Mouse (Mus musculus): ENCODE data around the gene Selenos.

Gene Selenos

GRCm38 (mm10) chr7:66118796-66119195, 39.3 kb downstream of the Selenos start:
- DNase-seq (ENCODE audit: low spot score): no peak

GRCm38 (mm10) chr7:66120139-66120538, 40.7 kb downstream of the Selenos start:
- no peak for DNase-seq (ENCODE audit: low spot score)

DNA sequence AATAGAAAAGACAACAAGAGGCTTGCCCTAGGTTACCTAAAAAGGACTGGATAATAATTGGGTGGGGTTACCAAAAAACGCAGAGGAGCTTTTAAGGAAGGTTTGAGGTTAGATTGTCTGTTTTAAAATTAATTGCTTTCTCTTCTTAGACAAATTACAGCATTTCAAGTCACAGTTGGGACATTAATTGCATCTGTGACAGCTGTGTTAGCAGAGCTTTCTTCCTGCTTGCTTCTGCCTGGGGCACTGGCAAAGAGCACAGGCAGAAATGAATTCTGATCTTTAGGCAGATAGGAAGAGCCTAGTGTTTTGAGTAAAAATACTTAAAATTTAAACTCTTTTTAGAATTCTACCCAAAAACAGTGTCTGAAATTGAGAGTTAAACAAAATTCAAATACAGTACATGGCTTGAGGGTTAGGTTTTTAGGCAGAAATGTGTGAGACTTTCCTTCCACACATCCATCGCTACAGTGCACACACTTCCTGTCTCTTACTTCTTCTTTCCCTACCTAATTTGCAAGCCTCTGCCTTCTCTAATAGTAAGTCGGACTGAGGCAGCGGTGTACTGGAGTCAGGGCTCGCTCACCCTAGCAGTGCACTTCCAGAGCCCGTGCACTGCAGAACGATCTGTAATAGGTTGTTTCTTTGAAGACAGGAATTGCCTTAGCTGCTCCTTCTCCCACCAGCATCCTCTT, 41.4 kb downstream of the Selenos start:
- no peak for DNase-seq (ENCODE audit: low spot score)

DNA sequence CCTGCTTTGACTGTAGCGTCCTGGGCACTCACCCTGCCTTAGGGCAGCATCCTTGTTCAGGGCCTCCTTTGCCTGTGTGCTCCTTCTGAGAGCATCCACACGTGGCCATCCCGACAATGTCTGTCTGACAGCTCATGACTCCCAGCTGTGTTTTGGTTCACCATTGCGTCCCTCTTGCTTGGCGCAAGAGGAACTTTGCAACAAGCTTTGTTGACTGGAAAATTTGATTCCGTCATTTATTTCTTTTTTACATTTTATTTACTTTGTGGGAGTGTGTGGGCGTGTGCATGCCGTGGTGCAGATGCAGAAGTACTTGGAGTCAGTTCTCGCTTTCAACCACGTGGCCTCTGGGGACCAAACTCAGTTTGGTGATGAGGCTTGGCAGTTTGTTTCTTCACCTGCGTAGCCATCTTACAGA, 45.1 kb downstream of the Selenos start:
- DNase-seq (ENCODE audit: low spot score): no peak

GRCm38 (mm10) chr7:66125368-66125767, 45.9 kb downstream of the Selenos start:
- DNase-seq (ENCODE audit: low spot score): no peak

DNA sequence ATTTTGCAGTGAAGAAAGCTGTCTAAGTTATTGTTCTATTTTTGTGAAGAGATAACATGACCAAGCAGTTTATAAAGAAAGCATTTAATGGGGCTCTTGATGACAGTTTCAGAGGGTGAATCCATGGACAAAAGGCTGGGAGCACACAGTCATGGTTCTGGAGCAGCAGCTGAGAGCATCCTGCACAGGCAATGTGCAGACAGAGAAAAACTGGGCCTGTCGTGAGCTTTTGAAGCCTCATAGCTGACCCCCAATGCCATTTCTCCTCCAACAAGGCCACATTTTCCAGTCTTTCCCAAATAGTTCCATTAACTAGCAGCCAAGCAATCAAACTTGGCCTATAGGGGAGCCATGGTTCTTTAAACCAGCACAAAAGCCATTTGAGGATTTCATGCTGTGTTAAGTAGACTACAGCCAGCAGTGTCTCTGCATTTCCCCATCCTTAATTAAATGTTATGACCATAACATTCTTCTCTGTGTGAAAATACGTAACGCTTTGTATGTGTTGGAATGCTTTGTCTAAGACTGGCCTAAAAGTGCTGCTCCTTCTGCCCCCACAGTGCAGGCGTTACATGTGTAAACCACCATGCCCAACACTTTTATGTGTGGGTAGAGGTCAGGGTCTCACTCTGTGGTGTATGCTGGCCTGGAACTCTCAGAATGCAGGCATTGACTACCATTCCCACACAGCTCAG, 48.6 kb downstream of the Selenos start:
- peak; percentile 17 for DNase-seq (ENCODE audit: low spot score)

DNA sequence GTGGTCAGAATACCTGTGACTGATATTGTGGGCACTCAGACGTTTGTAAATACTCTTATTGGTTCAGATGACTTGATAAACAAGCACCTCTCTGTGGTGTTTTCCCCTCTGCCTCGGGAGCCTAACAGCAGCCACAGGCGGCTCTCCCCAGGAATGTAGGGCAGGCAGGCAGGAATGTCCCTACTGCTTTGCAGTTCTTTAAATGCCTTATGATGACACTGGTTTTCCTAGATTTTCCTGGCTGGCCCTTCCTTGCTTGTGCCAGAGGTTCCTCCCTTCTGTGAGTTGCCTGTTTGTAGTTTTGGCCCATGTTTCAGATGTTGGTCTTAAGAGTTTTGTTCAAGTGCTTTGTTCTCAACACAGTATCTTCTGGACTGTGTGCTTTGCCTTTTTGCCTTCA, 49.4 kb downstream of the Selenos start:
- no peak for DNase-seq (ENCODE audit: low spot score)

GRCm38 (mm10) chr7:66130296-66130695, 50.8 kb downstream of the Selenos start:
- no peak for DNase-seq (ENCODE audit: low spot score)

GRCm38 (mm10) chr7:66131776-66132421, 52.5 kb downstream of the Selenos start:
- DNase-seq (ENCODE audit: low spot score): no peak

GRCm38 (mm10) chr7:66134154-66134553, 54.7 kb downstream of the Selenos start:
- no peak for DNase-seq (ENCODE audit: low spot score)

DNA sequence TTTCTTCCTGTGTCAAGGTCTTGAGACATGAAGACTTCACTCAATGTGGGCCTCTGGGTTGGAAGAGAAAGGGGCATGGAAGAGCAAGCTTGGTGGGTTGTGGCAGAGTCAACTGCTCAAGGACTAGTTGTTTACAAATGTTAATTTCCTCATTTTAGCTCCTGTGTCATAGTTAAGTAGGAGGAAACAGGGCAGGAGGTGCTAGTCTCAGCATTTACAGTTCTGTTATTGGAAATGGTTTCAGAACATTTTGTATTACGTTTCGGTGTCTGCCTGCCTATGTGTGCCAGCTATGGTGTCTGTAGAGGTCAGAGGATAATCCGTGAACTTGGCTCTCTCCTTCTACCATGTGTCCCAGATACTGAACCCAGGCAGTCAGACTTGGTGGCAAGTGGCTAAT, 56.2 kb downstream of the Selenos start:
- DNase-seq (ENCODE audit: low spot score): no peak

GRCm38 (mm10) chr7:66136187-66136586, 56.7 kb downstream of the Selenos start:
- DNase-seq (ENCODE audit: low spot score): no peak

GRCm38 (mm10) chr7:66137309-66137708, 57.9 kb downstream of the Selenos start:
- no peak for DNase-seq (ENCODE audit: low spot score)

GRCm38 (mm10) chr7:66138301-66138700, 58.9 kb downstream of the Selenos start:
- DNase-seq (ENCODE audit: low spot score): no peak

GRCm38 (mm10) chr7:66138878-66139277, 59.4 kb downstream of the Selenos start:
- no peak for DNase-seq (ENCODE audit: low spot score)
